Mouse (Mus musculus) retina, embryonic 14.5 days (tissue): ENCODE measurements at regions not wholly inside any gene's neighbourhood (a gene's known extent, or its start where the extent isn't known, plus 50 kb on each side); places are given as distances from the start of the nearest gene placed in this dataset.

ENCODE experiments used
- DNase-seq: peaks from one replicate; pipeline ENCODE4 v3.0.0-alpha.2; 2015; ENCODE audit warnings: low spot score

DNA sequence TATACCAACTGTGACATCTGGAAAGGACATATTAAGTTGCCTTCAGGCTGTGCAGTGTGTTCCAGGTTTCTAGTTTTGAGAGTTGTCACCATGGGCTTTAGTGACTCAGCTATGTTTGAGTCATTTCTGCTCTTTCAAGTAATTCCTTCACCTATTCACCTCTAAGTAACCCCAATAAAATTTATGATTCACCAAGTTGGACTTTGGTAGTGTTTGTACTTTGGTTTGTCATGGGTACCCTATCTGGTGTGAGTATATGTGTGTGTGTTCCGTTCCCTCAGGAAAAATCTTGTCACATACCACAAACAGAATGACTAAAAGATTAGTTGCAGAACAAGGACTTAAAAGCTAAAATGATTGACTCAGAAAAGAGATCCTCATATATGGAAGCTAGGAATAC lies 76.8 kb upstream of the Crbn start:
- no peak for DNase-seq

DNA sequence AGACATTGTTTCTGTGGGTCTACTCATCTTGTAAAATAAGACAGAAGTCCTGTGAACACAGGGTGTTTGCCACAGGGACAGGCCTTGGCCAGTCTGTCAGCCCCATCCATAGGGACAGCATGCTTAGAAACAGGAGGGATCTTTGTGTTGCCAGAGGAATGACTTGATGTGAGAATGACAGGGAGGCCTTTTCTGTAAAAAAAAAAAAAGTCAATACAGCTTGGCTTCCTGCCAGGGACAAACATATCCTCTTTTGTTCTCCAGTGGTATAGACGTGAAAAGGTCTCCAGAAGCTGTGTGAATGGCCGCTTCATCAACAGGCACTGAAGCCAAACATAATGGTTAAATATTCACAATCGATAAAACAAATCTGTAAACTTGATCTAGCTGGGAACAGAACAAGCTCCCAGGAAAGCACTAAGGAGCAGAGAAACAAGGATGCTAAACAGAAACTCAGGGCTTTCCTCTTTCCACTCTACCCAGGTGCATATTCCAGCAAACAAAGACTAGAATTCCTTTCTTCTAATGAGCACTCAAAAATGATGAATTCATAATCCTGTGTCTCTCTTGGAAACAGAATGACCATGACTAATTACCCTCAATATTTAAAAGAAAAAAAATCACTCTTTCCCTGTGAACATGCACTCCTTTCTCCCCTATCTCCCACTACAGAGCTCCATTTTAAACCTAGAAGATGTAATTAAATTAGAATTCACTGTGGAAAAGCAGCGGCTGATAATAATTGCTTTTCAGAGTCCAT lies 92.2 kb upstream of the Crbn start:
- peak; percentile 15 for DNase-seq

- DNase-seq = no peak
Measured at GRCm38 (mm10) chr6:106892639-106892934, 92.7 kb upstream of the Crbn start.

- DNase-seq = no peak
Measured at GRCm38 (mm10) chr6:106903953-106904683, 104.2 kb upstream of the Crbn start.

GRCm38 (mm10) chr6:106915121-106915520 lies 115.2 kb upstream of the Crbn start:
- DNase-seq = no peak

DNA sequence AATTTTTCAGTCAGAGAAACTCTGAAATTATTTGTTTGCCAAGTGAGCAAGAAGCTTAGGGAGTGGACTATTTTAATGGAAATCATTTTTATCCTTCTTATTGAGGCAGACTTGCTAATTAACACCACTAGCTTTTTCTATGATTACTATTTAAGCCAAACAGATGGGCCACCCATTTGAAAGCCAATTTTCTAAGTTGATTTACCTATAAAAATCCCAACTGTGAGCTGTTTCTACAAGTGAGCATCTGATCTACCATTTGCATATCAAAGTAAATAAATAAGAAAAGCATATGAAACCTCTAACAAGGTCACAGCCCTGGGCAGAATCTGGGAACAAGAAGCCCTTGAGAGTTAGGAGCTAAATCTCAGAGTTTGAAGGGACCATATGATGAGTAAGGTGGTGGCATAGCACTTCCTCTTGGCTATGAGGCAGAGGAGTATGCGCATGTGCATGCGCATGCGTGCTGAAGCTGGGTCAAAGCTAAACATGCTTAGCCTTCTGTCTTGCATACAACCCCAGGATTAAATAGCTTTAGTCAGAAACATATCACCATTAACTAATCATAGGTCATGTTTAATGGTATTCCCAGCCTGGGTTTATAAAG lies 116.9 kb upstream of the Crbn start:
- DNase-seq = no peak

GRCm38 (mm10) chr6:106920951-106921350 lies 121.1 kb upstream of the Crbn start:
- DNase-seq = no peak

DNA sequence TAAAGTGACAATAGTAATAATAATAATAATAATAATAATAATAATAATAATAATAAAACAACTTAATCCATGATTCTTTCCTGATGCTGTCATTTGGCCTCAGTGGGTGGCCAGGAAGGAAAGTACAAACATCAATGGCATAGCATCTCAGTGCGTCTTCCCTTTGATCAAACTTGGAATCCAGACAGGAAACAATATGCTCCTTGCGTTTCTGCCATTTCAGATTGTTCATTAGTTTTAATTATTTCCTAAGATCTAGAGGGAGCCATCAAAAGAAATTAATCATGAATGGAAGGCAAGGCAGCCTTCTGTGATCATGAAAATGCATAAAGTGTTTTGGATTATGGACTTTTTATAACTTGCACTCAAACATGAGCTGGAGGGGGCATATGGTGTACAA lies 125.6 kb upstream of the Crbn start:
- DNase-seq = peak; percentile 8

DNA sequence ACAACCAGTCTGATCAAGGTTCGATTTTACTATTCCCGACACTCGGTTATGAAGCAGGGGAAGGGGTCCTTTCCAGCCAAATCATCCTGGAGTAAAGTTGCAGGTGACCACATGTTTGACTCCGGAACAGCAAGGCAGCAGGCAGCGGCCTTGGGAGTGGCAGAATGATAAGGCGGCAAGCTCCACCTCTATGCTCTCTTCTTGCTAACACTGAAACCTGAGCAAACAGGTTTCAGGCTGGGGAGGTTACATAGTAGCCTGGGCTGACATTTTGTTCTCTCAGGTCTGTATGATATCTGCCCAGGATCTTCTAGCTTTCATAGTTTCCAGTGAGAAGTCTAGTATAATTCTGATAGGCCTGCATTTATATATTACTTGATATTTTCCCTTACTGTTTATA lies 133.7 kb upstream of the Crbn start:
- no peak for DNase-seq

GRCm38 (mm10) chr6:106946227-106946927 lies 146.5 kb upstream of the Crbn start:
- DNase-seq = no peak

DNA sequence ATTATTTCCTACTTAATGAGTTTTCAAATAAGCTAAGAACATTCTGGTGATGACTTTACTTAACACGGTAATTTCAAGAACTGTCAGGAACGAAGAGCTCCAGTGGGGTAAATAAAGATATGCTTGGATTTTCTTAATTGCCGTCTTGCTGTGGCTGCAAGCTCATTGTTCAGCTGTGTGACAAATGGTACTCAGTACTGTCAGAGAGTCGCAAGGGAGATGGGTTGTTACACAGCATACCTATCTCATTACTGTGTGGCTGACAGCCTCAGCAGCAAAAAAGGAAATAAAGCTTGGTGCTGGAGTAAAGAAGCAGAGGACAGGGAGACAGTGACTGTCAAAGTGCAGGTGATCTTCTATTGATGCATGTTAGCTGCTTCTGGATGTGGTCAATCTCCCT lies 151.0 kb upstream of the Crbn start:
- DNase-seq = no peak

- DNase-seq = no peak
Measured at GRCm38 (mm10) chr6:106961320-106961719, 161.4 kb upstream of the Crbn start.

GRCm38 (mm10) chr6:106964337-106964736 lies 164.5 kb upstream of the Crbn start:
- no peak for DNase-seq

GRCm38 (mm10) chr6:106975439-106975838 lies 175.6 kb upstream of the Crbn start:
- no peak for DNase-seq

DNA sequence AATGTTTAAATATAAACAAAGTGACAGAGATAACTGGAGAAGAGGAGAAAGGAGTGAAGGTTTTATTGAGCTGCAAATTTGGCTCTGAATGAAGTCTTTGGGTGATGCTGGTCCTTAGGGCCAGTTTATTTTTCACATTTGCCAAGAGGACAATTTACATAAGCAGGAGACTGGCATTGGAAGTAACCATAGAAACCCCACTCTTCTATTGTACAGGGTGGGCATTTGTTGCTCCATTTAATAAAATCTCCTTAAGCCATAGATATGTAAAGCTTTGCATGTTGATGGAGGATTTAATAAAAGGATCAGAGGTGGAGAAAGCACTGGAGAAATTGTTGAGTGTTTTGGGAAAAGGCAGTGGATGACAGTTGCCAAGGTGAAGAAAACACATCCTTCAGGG lies 178.8 kb upstream of the Crbn start:
- no peak for DNase-seq

GRCm38 (mm10) chr6:106979755-106980154 lies 179.9 kb upstream of the Crbn start:
- no peak for DNase-seq

GRCm38 (mm10) chr6:106980188-106980587 lies 180.3 kb upstream of the Crbn start:
- DNase-seq = no peak

GRCm38 (mm10) chr6:106981232-106981631 lies 181.4 kb upstream of the Crbn start:
- DNase-seq = no peak

GRCm38 (mm10) chr6:106985132-106985801 lies 185.4 kb upstream of the Crbn start:
- no peak for DNase-seq

- no peak for DNase-seq
Measured at GRCm38 (mm10) chr6:106991586-106991985, 191.7 kb upstream of the Crbn start.

DNA sequence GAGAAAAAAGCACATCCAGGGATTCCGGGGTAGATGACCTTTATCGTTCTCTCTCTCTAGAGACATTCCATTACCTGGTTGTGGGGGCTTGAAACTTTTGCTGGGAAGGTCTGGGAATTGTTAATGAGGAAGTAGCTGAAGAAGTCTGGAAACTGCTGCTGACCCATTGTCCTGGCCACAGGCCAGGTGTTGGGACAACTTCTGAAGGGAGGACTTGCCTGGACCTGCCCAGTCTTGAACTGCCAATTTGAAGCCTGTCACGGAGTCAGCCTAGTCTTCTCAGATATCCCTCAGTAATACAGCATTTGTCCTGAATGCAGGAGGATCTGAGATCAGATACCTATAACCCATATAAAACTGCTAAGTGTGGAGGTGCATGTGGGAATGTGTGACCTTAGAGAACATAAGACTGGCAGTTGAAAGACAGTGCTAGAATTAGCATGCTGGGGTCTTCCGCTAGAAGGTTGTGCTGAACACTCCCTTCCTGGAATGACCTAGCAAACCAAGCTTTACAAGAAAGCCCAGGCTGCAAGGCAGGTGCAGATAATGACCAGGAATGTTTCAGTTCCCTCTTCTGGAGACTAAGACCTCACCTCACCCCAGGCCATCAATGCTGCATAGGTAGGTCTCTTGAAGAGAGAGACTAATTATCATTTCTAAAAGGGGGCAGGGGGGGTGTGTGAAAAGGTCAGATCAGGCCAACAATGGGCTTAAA lies 204.7 kb upstream of the Crbn start:
- DNase-seq = no peak

DNA sequence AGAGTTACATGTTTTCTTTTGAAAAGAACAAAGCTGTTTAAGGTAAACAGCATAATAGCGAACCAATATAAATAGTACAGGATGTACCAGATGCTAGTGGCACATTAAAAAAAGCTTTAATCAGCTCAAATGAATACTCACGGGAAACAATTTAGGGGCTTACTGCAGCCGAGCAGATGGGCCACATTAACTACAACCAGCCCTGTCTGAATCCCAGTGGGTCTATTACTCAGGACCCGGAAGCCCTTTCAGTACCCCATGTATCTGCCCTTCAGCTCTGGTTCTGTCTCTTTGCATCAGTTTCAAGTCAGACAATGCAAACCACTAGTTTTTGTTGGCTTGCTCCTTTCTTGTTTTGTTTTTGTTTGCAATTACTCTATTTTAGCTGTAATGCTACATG lies 210.9 kb upstream of the Crbn start:
- DNase-seq = peak; percentile 29
